Mouse (Mus musculus): ENCODE measurements at regions not wholly inside any gene's neighbourhood (a gene's known extent, or its start where the extent isn't known, plus 50 kb on each side); places are given as distances from the start of the nearest gene placed in this dataset.

GRCm38 (mm10) chr2:160152101-160152500 lies 181.9 kb downstream of the Gm826 start:
- no peaks in the 10 kb centered on the region for H3K27me3 ChIP-seq (ENCODE audit: control insufficient read depth in 1 of 2, insufficient read depth in 2 of 2, low read length in 2 of 2)
- H3K9me3 ChIP-seq (replicated peaks; ENCODE audit: insufficient read depth, low read length), result no peaks in the 10 kb centered on the region
- H3K9ac ChIP-seq (ENCODE audit: control insufficient read depth, low read depth, low read length, poor library complexity, severe bottlenecking), result no peak overlapping the region
- H3K36me3 ChIP-seq (ENCODE audit: control insufficient read depth in 1 of 2, insufficient read depth in 2 of 2, low read length in 2 of 2), result no peaks in the 10 kb centered on the region
- TF ChIP-seq POLR2AphosphoS5 (IDR thresholded peaks at IDR 0.05; ENCODE audit: borderline replicate concordance, low read depth, low read length), result no peak
- no peak for TF ChIP-seq MXI1 (IDR thresholded peaks at IDR 0.05; ENCODE audit: low read depth, low read length)
- TF ChIP-seq GABPA (IDR thresholded peaks at IDR 0.05; ENCODE audit: low read depth, low read length), result no peak
- TF ChIP-seq JUND (IDR thresholded peaks at IDR 0.05; ENCODE audit: low read depth, low read length), result no peak
- no peak for TF ChIP-seq USF1 (IDR thresholded peaks at IDR 0.05; ENCODE audit: low read depth, low read length)
- no peak for TF ChIP-seq NELFE (IDR thresholded peaks at IDR 0.05; ENCODE audit: low read depth, low read length)
- no peak for TF ChIP-seq MAFK (IDR thresholded peaks at IDR 0.05; ENCODE audit: borderline replicate concordance, low read depth, low read length)
- TF ChIP-seq MAZ (IDR thresholded peaks at IDR 0.05; ENCODE audit: low read depth, low read length), result no peak
- no peak for TF ChIP-seq MEF2A (IDR thresholded peaks at IDR 0.05; ENCODE audit: extremely low read depth, insufficient replicate concordance, low read depth, low read length, poor library complexity, severe bottlenecking)
- TF ChIP-seq USF2 (IDR thresholded peaks at IDR 0.05; ENCODE audit: borderline replicate concordance in 1 of 2, insufficient read depth in 1 of 2, low read depth in 1 of 2, low read length in 2 of 2), result no peak
- TF ChIP-seq ZMIZ1 (IDR thresholded peaks at IDR 0.05; ENCODE audit: low read depth, low read length), result no peak
- no peak for TF ChIP-seq ZKSCAN1 (IDR thresholded peaks at IDR 0.05; ENCODE audit: low read depth, low read length)
- TF ChIP-seq BHLHE40 (IDR thresholded peaks at IDR 0.05; ENCODE audit: borderline replicate concordance, low read depth, low read length), result no peak
- no peak for TF ChIP-seq MYC (IDR thresholded peaks at IDR 0.05; ENCODE audit: low read depth, low read length)
- no peak for TF ChIP-seq MAX (IDR thresholded peaks at IDR 0.05; ENCODE audit: low read length)
- no peak overlapping the region for H3K27ac ChIP-seq (ENCODE audit: control insufficient read depth, low read depth, low read length)
- H3K79me2 ChIP-seq (ENCODE audit: control insufficient read depth, insufficient read depth, low read length, poor library complexity), result no peaks in the 10 kb centered on the region
- DNase-seq (ENCODE audit: low read depth, low spot score), result no peak
- no peaks in the 10 kb centered on the region for H3K4me1 ChIP-seq (ENCODE audit: control insufficient read depth in 1 of 2, insufficient read depth in 2 of 2, low read length in 2 of 2)
- H3K4me3 ChIP-seq (ENCODE audit: control insufficient read depth in 1 of 2, insufficient read depth in 1 of 2, low read depth in 2 of 2, low read length in 2 of 2), result no peak overlapping the region

- H3K79me2 ChIP-seq (ENCODE audit: control insufficient read depth, insufficient read depth, low read length, poor library complexity), result no peaks in the 10 kb centered on the region
- no peak overlapping the region for H3K27ac ChIP-seq (ENCODE audit: control insufficient read depth, low read depth, low read length)
- no peaks in the 10 kb centered on the region for H3K36me3 ChIP-seq (ENCODE audit: control insufficient read depth in 1 of 2, insufficient read depth in 2 of 2, low read length in 2 of 2)
- DNase-seq (ENCODE audit: low read depth, low spot score), result no peak
- H3K27me3 ChIP-seq (ENCODE audit: control insufficient read depth in 1 of 2, insufficient read depth in 2 of 2, low read length in 2 of 2), result no peaks in the 10 kb centered on the region
- H3K4me3 ChIP-seq (ENCODE audit: control insufficient read depth in 1 of 2, insufficient read depth in 1 of 2, low read depth in 2 of 2, low read length in 2 of 2), result no peak overlapping the region
- no peak for TF ChIP-seq MAZ (IDR thresholded peaks at IDR 0.05; ENCODE audit: low read depth, low read length)
- no peak for TF ChIP-seq NELFE (IDR thresholded peaks at IDR 0.05; ENCODE audit: low read depth, low read length)
- no peak for TF ChIP-seq BHLHE40 (IDR thresholded peaks at IDR 0.05; ENCODE audit: borderline replicate concordance, low read depth, low read length)
- no peak for TF ChIP-seq MXI1 (IDR thresholded peaks at IDR 0.05; ENCODE audit: low read depth, low read length)
- no peak for TF ChIP-seq ZC3H11A (IDR thresholded peaks at IDR 0.05; ENCODE audit: low read depth, low read length)
- TF ChIP-seq GABPA (IDR thresholded peaks at IDR 0.05; ENCODE audit: low read depth, low read length), result no peak
- TF ChIP-seq CTCF (IDR thresholded peaks at IDR 0.05 in 2 of 3, conservative IDR thresholded peaks at IDR 0.05 in 1 of 3; ENCODE audit: control insufficient read depth in 1 of 3, insufficient read depth in 1 of 3, low read depth in 2 of 3, low read length in 3 of 3, poor library complexity in 1 of 3, severe bottlenecking in 1 of 3), result no peak
- TF ChIP-seq JUND (IDR thresholded peaks at IDR 0.05; ENCODE audit: low read depth, low read length), result no peak
- no peak for TF ChIP-seq CHD1 (IDR thresholded peaks at IDR 0.05; ENCODE audit: low read depth, low read length)
- no peak for TF ChIP-seq ZKSCAN1 (IDR thresholded peaks at IDR 0.05; ENCODE audit: low read depth, low read length)
- TF ChIP-seq USF1 (IDR thresholded peaks at IDR 0.05; ENCODE audit: low read depth, low read length), result no peak
- H3K9me3 ChIP-seq (replicated peaks; ENCODE audit: insufficient read depth, low read length), result no peaks in the 10 kb centered on the region
- no peak overlapping the region for H3K9ac ChIP-seq (ENCODE audit: control insufficient read depth, low read depth, low read length, poor library complexity, severe bottlenecking)
- no peaks in the 10 kb centered on the region for H3K4me1 ChIP-seq (ENCODE audit: control insufficient read depth in 1 of 2, insufficient read depth in 2 of 2, low read length in 2 of 2)
Observed at GRCm38 (mm10) chr2:160148936-160149335, 185.0 kb downstream of the Gm826 start.

Measured in MEL (cell line).